Mouse (Mus musculus) megakaryocyte, adult 5-6 weeks (primary cell): ENCODE results near the gene U2af2. TPM values are rescaled to one million over a fixed set of nuclear protein-coding genes. Genes with fewer than 3 reads are reported as not detected.

Experiments
- ATAC-seq: 2 replicates; pipeline ENCODE4 v1.8.0; 2016; ENCODE audit warnings: mild to moderate bottlenecking, inconsistent platforms; ENCODE audit not compliant: poor library complexity, severe bottlenecking
- total RNA-seq, 2 experiments: library from RNA; stranded (forward) in 1 of 2; stranded (reverse) in 1 of 2; fragments of 153-499, 151-499 nt in 1 of 2; fragments of 221-1000, 200-1000 nt in 1 of 2; gene quantifications; 2 replicates each; pipeline versions ENCODE4 v1.2.3 to v1.2.4; 2015 to 2017

U2af2 gene
- total RNA-seq, 2 experiments from 2014 or later, result 68.6 to 170 TPM

DNA sequence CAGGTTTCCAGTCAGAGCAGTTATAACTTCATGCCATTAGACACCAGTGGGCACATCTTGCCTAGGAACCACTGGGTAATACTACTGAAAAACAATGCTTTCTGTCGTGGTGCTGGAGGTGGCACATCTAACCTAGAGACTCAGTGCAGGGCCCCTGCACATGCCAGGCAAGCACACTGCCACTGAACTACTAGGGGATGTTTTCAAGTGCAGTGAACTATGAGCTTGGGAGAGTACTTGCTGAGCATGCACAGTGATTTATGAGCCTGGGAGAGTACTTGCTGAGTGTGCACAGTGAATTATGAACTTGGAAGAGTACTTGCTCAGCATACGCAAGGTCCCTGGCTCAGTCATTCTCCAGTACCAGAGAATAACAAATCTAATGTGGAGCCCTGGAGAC is 40.6 kb downstream of the U2af2 start:
- ATAC-seq, result no peak

- no peak for ATAC-seq
These were observed 46.3 kb downstream of the U2af2 start for GRCm38 (mm10) chr7:5108272-5108671.

- ATAC-seq, result no peak
These were observed 47.4 kb downstream of the U2af2 start for GRCm38 (mm10) chr7:5109301-5109700.

DNA sequence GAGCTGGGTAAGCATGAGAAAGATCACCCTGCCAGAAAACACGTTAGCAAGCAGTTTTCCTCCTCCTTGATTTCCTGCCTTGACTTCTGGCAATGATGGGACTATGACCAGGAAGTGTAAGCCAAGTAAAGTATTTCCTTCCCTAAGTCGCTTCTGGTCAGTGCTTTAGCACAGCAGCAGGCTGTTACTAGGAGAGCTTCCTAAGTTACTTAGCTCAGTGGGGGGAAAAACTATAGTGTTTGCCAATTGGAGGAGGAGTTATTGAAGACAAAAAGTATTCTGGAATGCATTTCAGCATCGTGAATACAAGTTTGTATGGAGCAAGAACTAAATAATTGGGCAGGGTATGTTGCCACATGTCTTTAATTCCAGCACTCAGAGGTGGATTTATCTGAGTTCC is 50.8 kb downstream of the U2af2 start:
- ATAC-seq, result no peak

DNA sequence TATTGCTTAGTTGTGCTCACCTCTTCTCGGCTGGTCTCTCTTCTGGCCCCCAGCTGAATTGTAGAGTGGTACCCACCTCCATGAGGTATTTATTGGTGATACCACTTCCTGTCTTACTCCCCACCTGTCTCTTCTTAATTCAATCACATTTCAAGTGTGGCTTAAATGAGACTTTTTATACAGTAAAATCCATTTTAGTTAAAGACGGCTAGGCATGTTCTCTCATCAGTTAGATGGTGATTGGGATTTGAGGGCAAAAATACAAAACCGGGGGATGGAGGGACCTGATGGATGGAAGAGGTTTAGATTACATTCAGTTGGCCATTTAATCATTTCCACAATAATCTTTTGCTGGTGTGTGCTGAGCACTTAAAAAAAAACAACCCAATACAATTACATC is 54.9 kb downstream of the U2af2 start, which contains the start of gene Rfpl4:
Rfpl4 (minus strand) TSS at position 101 of the 400 bp plus-strand sequence.
- no peak for ATAC-seq

GRCm38 (mm10) chr7:5125078-5125477 is 63.1 kb downstream of the U2af2 start:
- no peak for ATAC-seq

DNA sequence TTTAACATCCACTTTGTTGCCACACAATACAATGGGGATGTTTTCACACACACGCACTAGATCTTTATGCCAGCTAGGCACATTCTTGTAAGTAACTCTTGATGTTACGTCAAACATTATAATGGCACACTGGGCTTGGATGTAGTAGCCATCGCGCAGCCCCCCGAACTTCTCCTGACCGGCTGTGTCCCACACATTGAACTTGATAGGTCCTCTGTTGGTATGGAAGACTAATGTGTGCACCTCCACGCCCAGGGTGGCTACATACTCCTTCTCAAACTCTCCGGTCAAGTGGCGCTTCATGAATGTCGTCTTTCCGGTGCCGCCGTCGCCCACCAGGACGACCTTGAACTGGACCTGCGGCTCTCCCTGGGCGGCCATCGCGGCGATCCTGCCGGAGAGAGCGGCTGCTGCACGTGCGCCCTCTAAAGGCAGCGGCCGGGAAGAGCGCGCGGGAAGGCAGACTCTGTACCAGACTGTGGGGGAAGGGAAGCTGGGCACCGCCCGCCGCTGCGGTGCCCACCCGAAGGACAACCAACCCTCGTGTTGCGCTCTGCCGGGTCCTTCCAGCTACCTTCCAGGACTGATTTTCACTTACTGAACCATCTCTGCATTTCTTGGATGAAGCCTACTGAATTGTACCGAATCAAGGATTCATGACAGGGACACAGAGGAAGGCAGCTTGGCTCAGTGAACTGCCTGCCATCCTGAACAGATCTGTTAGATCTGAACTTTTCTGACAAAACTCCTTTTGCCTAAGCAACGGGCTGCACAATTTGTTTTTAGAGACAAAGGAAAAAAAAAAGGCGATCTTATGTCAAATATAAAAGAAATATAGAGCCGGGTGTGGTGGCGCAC is 63.8 kb downstream of the U2af2 start, which contains the start of gene Rasl2-9:
Rasl2-9 (minus strand) TSS at position 402 of the 858 bp plus-strand sequence.
- peak; percentile 100 for ATAC-seq

Other genes starting within 250 kb of the U2af2 start
- 313 and 324 TPM in 2 replicates for gene Ube2s, start 249.6 kb upstream of the U2af2 start, total RNA-seq (2015)
- 178 and 185 TPM in 2 replicates for gene Ube2s, start 249.6 kb upstream of the U2af2 start, total RNA-seq (2017)
- gene Shisa7, start 217.4 kb upstream of the U2af2 start, total RNA-seq (2015), result not detected in 2 replicates
- gene Shisa7, start 217.4 kb upstream of the U2af2 start, total RNA-seq (2017), result not detected in 2 replicates
- 6.5 and 9.2 TPM in 2 replicates for gene Isoc2b, start 191.9 kb upstream of the U2af2 start, total RNA-seq (2015)
- 70.2 and 91.2 TPM in 2 replicates for gene Isoc2b, start 191.9 kb upstream of the U2af2 start, total RNA-seq (2017)
- 2.3 and 3.0 TPM in 2 replicates for gene Isoc2a, start 185.0 kb upstream of the U2af2 start, total RNA-seq (2015)
- 5.0 TPM in 2 replicates for gene Isoc2a, start 185.0 kb upstream of the U2af2 start, total RNA-seq (2017)
- gene Gm36210, start 155.6 kb upstream of the U2af2 start, total RNA-seq (2015), result not detected in 2 replicates
- gene Gm36210, start 155.6 kb upstream of the U2af2 start, total RNA-seq (2017), result not detected in 2 replicates
- gene Zfp628, start 146.9 kb upstream of the U2af2 start, total RNA-seq (2015), result 6.7 and 7.3 TPM in 2 replicates
- 1.9 and 3.0 TPM in 2 replicates for gene Zfp628, start 146.9 kb upstream of the U2af2 start, total RNA-seq (2017)
- gene Nat14, start 140.1 kb upstream of the U2af2 start, total RNA-seq (2015), result 0.13 and 0.82 TPM in 2 replicates
- 0.11 and 1.1 TPM in 2 replicates for gene Nat14, start 140.1 kb upstream of the U2af2 start, total RNA-seq (2017)
- gene Ssc5d, start 136.4 kb upstream of the U2af2 start, total RNA-seq (2015), result not detected in 2 replicates
- gene Ssc5d, start 136.4 kb upstream of the U2af2 start, total RNA-seq (2017), result 0.04 TPM in 1 of 2 replicates, not detected in the other
- not detected in 2 replicates for gene Sbk2, start 97.7 kb upstream of the U2af2 start, total RNA-seq (2015)
- not detected in 2 replicates for gene Sbk2, start 97.7 kb upstream of the U2af2 start, total RNA-seq (2017)
- gene Sbk3, start 91.0 kb upstream of the U2af2 start, total RNA-seq (2015), result 0.09 TPM in 1 of 2 replicates, not detected in the other
- not detected in 2 replicates for gene Sbk3, start 91.0 kb upstream of the U2af2 start, total RNA-seq (2017)
- 5.7 and 14.9 TPM in 2 replicates for gene Zfp579, start 66.0 kb upstream of the U2af2 start, total RNA-seq (2015)
- 0.81 and 0.89 TPM in 2 replicates for gene Zfp579, start 66.0 kb upstream of the U2af2 start, total RNA-seq (2017)
- 24.8 and 26.2 TPM in 2 replicates for gene Zfp524, start 47.7 kb upstream of the U2af2 start, total RNA-seq (2015)
- 13.5 and 13.9 TPM in 2 replicates for gene Zfp524, start 47.7 kb upstream of the U2af2 start, total RNA-seq (2017)
- gene Fiz1, start 47.4 kb upstream of the U2af2 start, total RNA-seq (2015), result 19.2 and 20.6 TPM in 2 replicates
- 9.3 and 12.1 TPM in 2 replicates for gene Fiz1, start 47.4 kb upstream of the U2af2 start, total RNA-seq (2017)
- gene Gm44973, start 46.6 kb upstream of the U2af2 start, total RNA-seq (2015), result 0.30 TPM in 1 of 2 replicates, not detected in the other
- not detected in 2 replicates for gene Gm44973, start 46.6 kb upstream of the U2af2 start, total RNA-seq (2017)
- 11.9 and 12.0 TPM in 2 replicates for gene Zfp865, start 41.8 kb upstream of the U2af2 start, total RNA-seq (2015)
- 13.6 and 14.4 TPM in 2 replicates for gene Zfp865, start 41.8 kb upstream of the U2af2 start, total RNA-seq (2017)
- 0.13 and 0.48 TPM in 2 replicates for gene Ccdc106, start 41.6 kb upstream of the U2af2 start, total RNA-seq (2015)
- gene Ccdc106, start 41.6 kb upstream of the U2af2 start, total RNA-seq (2017), result 2.1 TPM in 1 of 2 replicates, not detected in the other
- 0.62 TPM in 1 of 2 replicates, not detected in the other for gene 4632433K11Rik, start 28.0 kb upstream of the U2af2 start, total RNA-seq (2015)
- gene 4632433K11Rik, start 28.0 kb upstream of the U2af2 start, total RNA-seq (2017), result 0.81 TPM in 1 of 2 replicates, not detected in the other
- gene Zfp784, start 23.7 kb upstream of the U2af2 start, total RNA-seq (2015), result 2.5 and 3.2 TPM in 2 replicates
- gene Zfp784, start 23.7 kb upstream of the U2af2 start, total RNA-seq (2017), result 1.7 TPM in 2 replicates
- 0.25 and 1.6 TPM in 2 replicates for gene Zfp580, start 10.6 kb upstream of the U2af2 start, total RNA-seq (2015)
- not detected in 2 replicates for gene Zfp580, start 10.6 kb upstream of the U2af2 start, total RNA-seq (2017)
- gene Epn1, start 18.1 kb downstream of the U2af2 start, total RNA-seq (2015), result 74.6 and 79.4 TPM in 2 replicates
- 76.4 and 88.9 TPM in 2 replicates for gene Epn1, start 18.1 kb downstream of the U2af2 start, total RNA-seq (2017)
- not detected in 2 replicates for gene Rfpl4, start 54.8 kb downstream of the U2af2 start, total RNA-seq (2015)
- gene Rfpl4, start 54.8 kb downstream of the U2af2 start, total RNA-seq (2017), result not detected in 2 replicates
- 1.9 and 2.4 TPM in 2 replicates for gene Rasl2-9, start 63.8 kb downstream of the U2af2 start, total RNA-seq (2015)
- 1.2 TPM in 1 of 2 replicates, not detected in the other for gene Rasl2-9, start 63.8 kb downstream of the U2af2 start, total RNA-seq (2017)
- not detected in 2 replicates for gene Vmn1r55, start 87.5 kb downstream of the U2af2 start, total RNA-seq (2015)
- gene Vmn1r55, start 87.5 kb downstream of the U2af2 start, total RNA-seq (2017), result not detected in 2 replicates
- not detected in 2 replicates for gene Vmn1r56, start 134.6 kb downstream of the U2af2 start, total RNA-seq (2015)
- not detected in 2 replicates for gene Vmn1r56, start 134.6 kb downstream of the U2af2 start, total RNA-seq (2017)
- not detected in 2 replicates for gene Vmn1r57, start 156.3 kb downstream of the U2af2 start, total RNA-seq (2015)
- not detected in 2 replicates for gene Vmn1r57, start 156.3 kb downstream of the U2af2 start, total RNA-seq (2017)